Mouse (Mus musculus): ENCODE results near the gene Tctex1d1.

The Tctex1d1 gene

DNA sequence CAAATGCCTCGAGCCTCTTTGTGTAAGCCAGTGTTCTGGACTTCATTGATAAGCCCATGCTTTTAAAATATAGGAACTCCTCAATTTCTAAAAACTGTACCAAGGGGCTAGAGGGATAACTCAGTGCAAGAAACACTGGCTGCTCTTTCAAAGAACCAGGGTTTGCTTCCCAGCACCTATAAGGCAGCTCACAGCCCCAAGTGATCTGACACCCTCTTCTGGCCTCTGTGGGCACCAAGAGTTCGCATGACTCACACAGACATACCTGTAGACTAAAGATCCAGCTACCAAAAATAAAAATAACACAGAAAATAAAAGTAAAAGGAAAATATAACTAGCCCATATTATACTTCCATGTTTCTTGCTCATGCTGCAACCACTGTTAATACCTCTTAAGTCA lies 9.3 kb downstream of the Tctex1d1 start:
- no peak for DNase-seq (ENCODE audit: low read depth, low spot score)

DNA sequence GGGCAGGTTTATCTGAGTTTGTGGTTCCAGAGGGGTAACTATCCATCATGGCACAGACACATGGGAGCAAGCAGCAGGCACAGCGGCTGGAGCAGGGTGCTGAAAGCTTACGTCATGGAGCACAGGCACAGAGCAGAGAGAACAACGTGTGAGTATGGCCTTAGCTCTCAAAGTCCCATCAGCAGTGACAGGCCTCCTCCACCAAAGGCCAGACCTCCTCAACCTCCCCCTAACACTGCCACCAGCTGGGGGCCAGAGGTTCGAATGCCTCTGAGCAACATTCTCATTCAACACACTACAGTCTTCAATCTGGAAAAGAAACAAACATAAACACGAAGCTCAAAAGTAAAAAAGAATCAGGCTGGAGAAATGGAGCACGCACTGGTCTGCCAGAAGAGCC lies 10.1 kb downstream of the Tctex1d1 start:
- DNase-seq (ENCODE audit: low read depth, low spot score) = no peak

DNA sequence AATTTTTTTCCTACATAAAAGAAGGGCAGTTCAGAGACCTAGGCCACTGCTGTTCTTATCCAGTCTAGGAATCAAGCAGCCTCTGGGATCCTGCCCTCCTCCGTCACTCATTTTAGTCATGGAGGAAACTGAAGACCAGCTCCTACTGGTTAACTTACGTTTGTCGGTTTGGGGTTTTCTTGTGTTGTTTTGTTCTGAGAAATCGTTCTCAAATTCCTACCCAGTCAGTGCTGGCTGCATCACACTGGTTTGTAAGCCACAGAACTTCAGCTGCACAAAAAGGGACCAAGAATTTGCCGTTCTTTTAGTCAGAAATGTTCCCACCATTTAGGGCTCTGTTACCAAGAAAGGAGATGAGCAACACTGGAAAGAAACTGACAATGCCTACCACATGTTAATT lies 11.0 kb downstream of the Tctex1d1 start:
- no peak for DNase-seq (ENCODE audit: low read depth, low spot score)

DNA sequence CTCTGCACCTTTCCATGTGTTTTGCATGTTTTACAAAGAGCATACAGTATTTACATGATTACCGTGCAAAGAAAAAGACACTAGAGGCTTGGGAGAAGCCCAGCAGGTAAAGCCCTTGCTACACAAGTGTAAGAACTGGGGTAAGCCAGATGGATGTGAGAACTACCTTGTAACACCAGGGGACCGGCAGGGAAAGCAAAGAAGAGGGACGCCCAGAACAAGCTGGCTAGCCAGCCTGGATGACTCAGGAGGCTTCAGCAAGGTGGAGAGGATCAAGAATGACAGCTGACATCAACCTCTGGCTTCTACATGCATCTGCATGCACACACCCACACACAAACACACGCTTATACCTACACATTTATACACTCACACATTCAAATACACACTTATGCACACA lies 11.6 kb downstream of the Tctex1d1 start:
- no peak for DNase-seq (ENCODE audit: low read depth, low spot score)

DNA sequence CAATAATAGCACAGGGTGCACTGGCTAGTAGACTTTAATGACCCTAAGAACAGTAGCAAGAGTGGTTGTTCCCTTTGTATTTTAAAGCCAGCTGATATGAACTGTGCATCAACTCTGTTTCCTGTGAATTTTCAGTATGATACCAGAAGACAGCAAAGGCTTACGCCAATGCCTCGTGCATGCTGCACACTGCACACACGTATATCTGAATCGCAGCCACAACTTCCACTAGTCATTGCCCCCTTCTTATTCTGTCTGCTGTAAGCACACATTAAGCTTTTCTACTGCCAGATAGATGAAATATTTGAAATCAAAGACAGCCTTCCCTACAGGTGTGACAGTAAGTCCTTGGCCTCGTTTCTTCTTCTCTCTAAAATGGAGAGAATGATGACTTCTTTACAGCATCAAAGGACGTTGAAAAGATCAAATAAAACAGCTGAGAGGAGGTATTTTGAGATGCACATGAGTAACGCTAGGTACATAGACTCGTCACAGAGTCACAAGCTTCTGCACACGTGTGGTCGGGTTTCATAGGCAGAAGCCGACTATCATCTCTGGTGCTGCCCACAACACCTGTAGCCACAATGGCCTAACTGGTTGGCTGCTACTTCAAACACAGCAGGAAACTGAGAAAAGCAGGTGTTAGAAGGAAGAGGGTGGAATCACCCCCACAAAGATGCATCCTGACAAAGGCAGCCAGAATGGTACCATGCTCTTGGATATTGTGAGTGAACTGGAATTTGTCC lies 12.4 kb downstream of the Tctex1d1 start:
- DNase-seq (ENCODE audit: low read depth, low spot score) = no peak

DNA sequence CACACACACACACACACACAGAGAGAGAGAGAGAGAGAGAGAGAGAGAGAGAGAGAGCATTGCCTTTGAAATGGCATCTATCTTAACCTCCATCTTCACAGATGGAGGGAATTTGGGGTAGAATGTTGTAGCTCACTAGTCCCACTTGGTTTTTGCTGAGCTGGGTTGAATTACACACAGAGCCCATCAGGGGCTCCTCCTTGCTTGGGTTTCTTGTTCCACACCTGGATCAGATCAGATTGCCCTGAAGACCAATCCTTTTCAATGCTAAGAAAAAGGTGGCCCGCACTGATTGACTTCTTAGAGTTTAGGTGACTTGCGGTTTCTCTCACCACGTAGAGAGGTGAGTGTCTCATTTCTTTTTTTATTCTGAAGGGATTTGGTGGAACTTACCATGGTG lies 13.3 kb downstream of the Tctex1d1 start:
- no peak for DNase-seq (ENCODE audit: low read depth, low spot score)

DNA sequence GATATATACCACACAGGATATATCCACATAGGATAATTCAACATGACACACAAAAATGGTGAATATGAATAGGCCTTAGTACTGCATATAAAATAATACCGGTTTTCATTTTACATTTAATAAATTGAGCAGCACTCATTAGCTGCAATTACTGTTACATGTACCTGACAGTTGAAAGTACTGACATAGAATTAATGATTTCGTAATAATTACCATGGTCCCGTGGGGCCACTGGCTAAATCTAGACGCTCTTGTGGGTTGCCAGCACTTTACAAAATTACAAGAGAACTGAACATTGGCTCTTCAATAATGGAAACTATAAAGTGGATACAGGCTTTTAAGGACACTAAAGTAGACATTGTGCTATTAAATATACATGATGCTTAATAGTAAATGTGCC lies 26.3 kb downstream of the Tctex1d1 start:
- DNase-seq (ENCODE audit: low read depth, low spot score) = no peak

DNA sequence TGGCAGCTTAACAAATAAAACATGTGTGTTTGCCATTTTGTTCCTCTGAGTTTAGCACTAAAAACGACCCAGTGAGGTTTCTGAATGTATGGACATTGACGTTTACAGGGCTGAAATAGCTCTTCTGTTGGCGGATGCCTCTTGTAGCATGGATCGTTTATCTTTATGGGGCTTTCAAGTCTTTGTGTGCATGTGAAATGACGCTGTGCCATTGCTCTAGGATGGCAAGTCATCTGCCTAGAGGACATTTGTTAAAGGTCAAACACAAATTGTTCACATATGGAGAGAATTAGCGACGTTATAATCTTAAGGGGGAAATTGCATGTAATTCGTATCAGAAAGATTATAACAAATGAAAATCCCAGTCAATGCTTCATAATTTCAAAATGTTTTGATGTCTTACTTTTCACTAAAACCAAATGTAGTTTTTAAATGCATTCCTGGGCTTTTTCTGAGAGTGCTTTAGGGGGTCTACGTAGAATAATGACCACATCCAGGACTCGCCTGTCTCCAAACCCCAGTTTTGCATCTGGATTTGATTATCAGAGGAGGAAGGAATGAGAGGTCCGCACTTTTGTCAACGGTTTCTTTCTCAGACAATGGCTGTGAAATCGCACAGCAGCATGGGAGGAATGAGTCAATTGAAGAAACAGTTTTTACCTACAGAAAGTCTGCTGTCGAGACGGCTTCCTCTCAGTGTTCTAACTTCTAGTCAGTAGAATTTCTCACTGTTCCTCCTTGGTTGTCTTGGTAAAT lies 27.0 kb downstream of the Tctex1d1 start:
- DNase-seq (ENCODE audit: low read depth, low spot score) = peak; percentile 13

DNA sequence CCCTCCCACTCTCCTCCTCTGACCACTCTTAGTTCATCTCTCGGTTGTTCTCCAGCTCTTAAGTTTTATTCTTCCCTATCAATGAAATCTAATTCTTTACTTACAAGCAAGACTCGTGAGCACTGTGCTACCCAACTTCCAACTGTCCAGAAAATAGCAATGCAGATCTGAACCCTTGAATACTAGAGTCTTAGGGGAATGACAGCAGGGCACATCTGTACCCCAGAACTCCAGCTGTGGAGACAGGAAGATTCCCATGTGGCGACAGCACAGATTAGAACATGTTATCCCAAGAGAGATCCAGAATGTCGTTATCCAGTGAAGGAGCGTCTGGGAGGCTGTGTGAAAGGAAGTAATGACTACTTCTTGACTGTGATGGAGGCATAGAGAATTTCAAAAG lies 27.9 kb downstream of the Tctex1d1 start:
- DNase-seq (ENCODE audit: low read depth, low spot score) = no peak

DNA sequence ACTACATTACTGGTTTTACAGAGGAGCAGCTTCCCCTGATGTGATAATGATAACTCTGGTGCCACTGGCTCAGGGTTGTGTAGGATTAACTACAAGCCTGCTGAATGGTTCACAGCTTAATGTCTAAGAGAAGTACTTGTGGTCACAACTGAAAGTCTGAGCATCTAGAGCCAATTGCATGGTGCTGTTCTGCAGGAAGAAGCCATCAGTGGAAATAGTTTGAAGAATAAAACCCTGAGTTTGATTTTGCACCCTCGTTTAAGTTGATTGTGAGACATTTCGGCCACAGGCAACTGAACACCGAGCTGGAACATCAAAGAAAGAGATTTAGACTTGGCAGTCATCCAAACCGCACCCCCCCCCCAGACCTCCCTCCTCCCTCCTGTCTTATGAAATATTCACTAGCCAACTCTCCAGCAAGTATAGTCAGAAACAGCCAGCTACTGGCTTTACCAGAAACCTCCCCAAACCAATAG lies 28.6 kb downstream of the Tctex1d1 start:
- DNase-seq (ENCODE audit: low read depth, low spot score) = no peak

DNA sequence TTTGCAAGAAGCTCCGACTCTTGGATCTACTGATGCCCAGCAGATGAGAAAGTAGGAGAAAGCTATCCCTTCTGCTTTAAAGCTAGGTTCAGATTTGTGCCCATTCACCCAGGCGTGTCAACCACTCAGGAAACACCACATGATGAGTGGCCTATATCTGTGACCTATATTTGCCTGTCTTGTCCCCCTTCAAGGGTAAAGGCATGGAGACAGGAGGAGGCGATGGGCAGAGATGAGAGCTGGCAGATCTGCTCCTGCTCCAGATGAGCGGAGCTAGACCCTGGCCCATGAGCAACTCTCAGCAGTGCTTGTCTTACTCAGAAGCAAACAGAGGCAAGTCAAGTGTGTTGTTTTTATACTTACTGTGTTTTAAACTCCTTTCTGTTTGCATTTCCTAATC lies 32.3 kb downstream of the Tctex1d1 start:
- no peak for DNase-seq (ENCODE audit: low read depth, low spot score)

DNA sequence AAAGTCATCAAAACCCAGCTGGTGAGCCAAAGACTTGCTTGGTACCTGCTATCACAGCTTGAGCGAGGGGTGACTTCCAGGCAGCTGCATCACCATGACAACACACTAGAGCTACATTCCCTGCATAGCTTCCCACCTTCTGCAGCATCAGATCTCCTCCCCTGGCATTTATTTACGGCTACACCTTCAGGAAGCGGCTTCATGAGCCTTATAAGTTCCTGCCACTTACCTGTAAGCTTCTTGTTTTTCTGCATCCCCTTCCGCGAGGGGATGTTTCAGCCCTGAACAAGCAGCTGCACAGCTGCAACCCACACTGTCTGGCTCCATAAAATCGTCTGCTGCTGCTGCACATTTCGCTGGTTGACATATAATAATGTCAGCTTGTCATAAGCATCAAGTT lies 33.4 kb downstream of the Tctex1d1 start:
- DNase-seq (ENCODE audit: low read depth, low spot score) = peak; percentile 63

DNA sequence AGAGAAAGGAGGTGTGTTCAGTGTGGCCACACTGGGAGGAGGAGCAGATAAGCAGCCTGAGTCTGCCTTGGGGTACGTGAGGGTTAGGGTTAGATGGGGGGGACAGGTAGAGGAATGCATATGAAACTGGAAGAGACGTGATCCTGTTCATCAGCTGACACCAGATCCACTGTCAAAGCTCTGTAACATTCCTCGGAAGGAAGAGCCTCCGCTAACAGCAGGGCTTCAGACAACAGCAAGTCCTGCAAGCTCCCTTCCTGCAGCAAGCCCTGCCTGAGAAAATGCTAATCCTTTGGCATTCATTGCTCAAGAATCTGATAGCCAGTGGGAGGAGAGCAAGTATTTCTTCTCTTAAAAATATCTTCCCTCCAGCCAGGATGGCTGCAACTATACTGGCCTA lies 35.1 kb downstream of the Tctex1d1 start:
- DNase-seq (ENCODE audit: low read depth, low spot score) = peak; percentile 55

DNA sequence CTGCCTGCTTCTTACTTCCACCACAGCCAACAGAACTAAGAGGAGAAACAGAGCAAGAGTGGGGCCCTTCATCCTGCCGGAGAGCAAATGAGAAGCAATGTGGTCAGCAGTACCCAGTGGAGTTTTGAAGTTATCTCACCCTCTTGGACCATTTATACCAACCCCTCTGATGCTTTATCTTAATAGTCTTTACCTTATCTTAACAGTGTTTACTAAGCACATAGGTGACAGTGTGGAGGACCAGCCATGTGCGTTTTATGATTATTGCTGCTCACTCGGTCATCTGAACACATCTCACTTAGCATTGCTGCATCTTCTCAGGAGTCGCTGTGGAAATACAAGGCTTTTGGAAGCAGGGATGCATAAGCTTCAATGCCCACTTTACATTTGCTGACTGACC lies 48.2 kb downstream of the Tctex1d1 start, which contains the start of gene Insl5:
Gene Insl5 (minus strand): TSS at position 222 of the 400 bp plus-strand sequence.
- DNase-seq (ENCODE audit: low read depth, low spot score) = no peak

DNA sequence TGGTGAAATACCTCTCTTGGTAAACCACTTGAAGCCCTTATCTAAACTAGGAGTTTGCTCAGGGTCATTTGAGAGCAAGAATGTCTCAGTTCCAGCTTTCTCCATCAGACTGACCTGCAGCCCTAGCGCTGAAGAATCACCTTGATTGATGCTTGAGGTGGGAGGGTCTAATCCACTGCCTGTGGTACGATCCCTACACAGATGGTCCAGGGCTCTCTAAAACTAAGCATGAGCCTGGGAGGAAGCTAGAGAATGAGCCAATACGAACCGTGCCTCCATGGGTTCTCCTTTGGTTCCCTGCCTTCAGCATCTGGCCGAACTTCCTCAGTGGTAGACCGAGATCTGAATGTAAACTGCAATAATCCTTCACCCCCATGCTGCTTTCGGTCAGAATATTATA lies 49.3 kb downstream of the Tctex1d1 start:
- no peak for DNase-seq (ENCODE audit: low read depth, low spot score)

DNA sequence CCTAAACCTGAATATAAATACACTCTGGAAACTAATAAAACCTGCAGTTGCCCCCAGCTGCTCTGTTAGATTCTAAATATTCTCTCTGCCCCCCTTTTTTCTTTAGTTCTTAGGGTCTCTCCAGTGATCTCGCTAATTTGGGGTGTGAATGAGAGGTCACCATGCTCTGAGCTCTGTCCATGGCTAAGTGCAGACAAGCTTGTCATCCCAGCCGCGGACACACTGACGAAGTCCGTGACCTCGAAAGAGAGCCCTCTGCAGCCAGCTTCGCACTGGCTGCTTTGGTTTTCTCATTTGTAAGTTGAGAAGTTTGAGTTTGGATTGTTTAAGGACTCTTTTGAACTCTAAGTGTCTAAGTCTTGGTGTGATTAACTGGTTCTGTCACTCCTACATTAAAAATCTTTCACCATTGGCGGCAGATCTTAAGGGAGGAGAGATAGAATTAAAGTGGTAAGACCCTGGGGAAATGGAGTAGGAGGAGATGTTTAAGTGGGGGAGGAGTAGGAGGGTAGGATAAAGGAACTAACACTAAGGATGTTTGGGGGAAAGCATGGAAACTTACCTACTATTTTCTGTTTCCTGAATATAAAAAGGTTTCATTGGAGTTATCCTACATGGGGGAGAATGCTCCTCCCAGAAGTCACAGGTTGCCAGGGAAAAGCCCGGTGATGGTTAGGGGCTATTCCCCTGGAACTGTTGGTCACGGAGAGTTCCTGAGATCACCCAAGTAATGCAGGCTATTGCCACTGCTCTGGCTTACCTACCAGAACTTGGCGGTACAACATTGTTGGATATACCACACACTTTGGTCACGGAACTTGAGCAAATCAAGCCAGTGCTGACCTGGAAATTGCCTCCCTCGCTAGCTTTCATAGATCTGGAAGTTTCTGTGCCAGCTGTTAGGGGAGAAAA lies 50.0 kb downstream of the Tctex1d1 start:
- no peak for DNase-seq (ENCODE audit: low read depth, low spot score)

DNA sequence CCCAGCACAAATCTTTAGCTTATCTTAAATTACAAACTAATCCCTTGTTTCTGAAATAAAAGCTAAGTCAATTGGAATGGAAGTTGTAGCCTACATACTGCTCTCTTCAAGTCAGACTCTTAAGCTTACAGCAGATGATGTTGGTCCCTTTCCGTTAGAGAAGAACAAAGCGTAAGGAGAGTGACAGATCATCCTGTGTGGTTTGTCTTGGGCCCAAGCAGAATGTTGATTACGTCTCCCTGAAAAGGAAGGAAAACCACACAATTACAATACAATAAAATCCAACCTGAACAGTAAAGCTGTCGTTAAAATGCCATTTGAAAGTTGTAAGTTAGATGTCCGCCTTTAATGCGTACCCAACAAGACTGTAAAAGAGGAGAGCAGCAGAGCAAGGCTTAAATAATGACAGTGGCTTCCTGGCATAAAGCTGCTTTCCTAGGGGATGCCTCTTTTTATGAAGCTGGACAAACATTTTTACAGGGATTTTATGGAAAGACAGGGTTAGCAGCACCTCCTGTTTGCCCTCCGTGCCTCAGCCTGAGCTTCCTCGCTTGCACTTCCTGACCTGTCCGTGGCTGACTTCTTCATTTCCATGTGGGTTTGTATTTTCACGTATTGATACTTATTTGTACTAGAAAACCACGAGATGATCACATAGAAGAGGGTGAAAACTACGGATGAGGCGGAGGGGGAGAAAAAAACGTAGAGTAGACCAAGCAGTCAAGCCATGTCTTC lies 60.9 kb downstream of the Tctex1d1 start:
- DNase-seq (ENCODE audit: low read depth, low spot score) = no peak

DNA sequence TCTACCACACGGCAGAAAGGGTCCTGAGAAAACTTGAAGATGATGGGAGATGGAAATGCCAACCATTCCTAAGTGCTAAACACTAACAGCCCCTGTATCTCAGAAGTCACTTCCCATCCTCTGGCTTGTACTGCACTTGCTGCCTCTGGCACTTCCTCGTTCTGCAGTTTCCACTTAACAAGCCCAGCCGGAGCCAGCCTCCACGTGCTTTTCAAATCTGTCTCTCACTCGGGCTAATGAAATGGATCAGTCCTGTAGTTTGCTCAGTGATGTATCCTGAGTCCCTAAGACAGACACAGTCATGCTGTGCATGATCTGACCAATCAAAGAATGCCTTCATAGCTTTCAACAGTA lies 61.4 kb downstream of the Tctex1d1 start:
- DNase-seq (ENCODE audit: low read depth, low spot score) = no peak

DNA sequence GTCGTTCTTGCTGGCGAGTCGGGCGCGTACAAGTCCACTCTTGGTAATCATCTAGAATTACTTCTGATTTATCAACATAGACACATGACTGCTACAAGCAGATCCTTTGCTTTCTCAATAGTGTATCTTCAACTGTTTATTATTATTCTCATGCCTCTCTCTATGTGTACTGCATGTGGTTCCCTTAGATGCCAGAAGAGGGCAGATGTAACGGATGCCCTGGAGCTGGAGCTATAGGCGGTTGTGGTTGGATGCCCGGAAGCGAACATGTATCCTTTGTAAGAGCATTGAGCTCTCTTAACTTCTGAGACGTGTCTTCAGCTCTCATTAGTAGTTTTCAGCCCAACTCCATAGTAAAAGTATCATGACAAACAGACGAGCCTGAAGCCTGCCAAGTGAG lies 64.6 kb downstream of the Tctex1d1 start:
- no peak for DNase-seq (ENCODE audit: low read depth, low spot score)

DNA sequence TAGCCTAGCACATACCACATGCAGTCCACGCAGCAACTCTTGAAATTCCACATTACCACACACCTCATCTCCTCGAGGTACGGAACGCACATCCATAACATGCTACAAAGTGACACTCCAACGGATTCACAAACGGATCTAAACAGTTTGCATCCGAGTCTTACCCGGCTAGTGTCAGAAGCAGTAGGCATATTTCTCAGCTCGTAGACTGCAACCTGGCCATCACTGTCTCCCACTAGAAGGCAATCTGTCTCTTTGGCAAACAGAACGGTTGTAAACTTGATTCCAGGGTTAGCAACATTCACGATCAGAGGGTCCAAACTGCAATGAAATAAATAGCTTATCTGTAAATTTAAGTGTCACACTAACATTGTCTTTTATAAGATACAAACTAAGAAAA lies 69.6 kb downstream of the Tctex1d1 start:
- DNase-seq (ENCODE audit: low read depth, low spot score) = peak; percentile 2

All from brain, adult 2 months (tissue).